Mouse (Mus musculus) cerebellum, adult 18-20 months (tissue): Measurements from ENCODE around the gene Psmd10.

Experiments used
- DNase-seq, 2 experiments: peaks; one replicate each; pipeline ENCODE4 v3.0.0; 2021

Psmd10 gene

DNA sequence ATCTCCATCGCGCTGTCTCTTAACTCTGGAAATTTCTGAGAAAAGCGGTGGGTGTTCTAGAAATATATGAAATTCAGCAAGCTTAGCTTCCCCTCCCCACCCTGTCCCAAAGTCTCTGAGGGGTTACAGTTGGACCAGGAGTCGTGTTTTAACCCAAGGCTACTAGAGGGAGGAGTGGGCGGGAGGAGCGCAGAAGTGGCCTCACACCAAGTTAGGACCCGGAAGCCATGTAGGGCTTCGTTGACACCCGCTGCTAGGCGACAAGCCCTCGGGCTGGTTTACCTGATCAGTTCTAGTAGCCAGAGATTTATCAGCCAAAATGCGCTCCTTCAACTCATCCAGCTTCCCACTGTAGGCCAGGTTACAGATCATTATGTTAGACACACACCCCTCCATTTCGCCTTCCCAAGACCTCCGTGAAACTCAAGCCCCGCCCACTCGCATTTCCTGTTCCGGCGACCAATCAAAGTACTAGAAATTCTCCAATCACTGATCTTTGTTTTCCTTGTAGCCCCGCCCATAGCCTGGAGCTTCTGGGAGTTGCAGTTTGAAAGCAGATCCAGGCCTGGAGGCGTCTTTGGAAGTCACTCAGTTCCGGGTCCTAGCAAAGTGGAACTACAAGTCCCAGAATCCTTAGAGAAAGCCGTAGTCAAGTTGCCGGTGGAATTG is at the start of gene Psmd10, which contains the start of gene Atg4a:
Gene Psmd10, minus strand, starts transcription at position 457 of the 669 bp plus-strand sequence.
Gene Atg4a, plus strand, starts transcription at position 636 of the 669 bp plus-strand sequence.
- peak; percentile 88 to 93 for DNase-seq

DNA sequence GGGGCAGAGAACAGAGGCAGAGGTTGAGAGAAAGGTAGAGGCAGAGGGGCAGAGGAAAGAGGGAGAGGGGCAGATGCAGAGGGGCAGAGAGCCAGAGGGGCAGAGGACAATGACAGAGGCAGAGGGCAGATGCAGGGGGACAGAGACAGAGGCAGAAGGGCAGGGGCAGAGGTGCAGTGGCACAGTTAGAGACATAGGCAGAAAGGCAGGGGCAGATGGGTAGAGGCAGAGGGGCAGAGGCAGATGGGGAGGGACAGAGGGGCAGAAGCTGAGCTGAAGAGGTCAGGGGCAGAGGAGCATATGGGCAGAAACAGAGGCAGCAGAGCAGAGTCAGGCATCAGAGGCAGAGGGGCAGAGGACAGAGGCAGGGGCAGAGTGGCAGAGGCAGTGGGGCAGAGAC is 42.4 kb upstream of the Psmd10 start:
- DNase-seq = no peak

DNA sequence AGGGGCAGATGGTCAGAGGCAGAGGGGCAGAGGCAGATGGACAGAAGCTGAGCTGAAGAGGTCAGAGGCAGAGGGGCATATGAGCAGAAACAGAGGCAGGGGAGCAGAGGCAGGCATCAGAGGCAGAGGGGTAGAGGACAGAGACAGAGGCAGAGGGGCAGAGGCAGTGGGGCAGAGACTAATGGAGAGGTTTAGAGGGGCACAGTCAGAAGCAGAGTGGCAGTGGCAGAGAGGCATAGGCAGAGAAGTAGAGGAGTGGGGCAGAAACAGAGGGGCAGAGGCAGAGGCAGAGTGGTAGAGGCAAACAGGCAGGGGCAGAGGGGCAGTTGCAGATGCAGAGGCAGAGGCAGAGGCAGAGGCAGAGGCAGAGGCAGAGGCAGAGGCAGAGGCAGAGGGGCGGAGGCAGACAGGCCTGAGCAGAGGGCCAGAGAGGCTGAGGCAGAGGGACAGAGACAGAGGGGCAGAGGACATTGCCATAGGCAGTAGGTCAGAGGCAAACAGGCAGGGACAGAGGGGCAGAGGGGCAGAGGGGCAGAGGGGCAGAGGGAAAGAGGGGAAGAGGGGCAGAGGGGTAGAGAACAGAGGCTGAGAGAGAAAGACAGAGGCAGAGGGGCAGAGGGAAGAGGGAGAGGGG is 41.5 kb upstream of the Psmd10 start:
- DNase-seq = no peak

DNA sequence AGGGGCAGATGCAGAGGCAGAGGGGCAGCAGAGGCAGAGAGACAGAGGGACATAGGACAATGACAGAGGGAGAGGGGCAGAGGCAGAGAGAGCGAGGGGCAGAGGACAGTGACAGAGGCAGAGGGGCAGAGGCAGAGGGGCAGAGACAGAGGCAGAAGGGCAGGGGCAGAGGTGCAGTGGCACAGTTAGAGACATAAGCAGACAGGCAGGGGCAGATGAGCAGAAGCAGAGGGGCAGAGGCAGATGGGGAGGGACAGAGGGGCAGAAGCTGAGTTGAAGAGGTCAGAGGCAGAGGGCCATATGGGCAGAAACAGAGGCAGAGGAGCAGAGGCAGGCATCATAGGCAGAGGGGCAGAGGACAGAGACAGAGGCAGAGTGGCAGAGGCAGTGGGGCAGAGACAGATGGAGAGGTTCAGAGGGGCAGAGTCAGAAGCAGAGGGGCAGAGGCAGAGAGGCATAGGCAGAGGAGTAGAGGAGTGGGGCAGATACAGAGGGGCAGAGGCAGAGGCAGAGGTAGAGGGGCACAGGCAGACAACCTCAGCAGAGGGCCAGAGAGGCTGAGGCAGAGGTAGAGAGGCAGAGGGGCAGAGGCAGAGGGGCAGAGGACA is 40.5 kb upstream of the Psmd10 start:
- DNase-seq = no peak

DNA sequence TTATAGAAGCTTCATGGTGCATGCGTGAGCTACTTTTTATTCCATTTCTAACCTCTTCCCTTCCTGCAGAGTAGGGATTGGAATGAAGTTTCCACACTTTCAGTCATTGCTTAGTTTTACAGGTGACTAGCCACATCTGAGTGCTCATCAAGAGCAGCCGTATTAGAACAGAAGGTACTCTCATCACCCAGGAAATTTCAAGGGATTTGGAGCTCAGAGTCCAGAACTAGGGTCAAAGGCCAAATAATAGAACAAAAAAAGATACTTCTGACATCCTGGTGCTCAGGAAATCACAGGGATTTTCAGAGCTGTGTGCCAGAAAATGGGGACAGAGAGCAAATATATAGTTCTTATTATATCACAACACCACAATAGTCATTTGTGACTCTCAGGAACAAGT is 28.7 kb upstream of the Psmd10 start:
- DNase-seq = no peak

DNA sequence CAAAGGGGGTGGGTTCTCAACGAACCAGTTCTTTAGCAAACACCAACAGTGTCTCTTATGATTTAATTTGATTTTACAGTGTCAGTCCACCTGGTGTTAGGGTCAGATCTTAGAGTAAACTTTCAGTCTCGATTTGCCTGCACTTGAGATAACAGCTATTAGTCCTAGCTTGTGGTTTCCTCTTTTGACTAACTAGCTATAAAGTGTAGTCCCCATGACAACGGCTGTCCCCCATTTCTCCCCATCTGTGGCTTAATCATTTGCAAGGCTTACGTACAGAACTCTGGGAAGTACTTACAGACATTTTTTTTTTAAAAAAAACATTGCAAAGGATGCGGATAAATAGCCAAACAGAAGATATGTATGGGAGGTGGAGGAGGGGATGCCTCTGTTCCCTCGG is 28.3 kb upstream of the Psmd10 start:
- no peak for DNase-seq

DNA sequence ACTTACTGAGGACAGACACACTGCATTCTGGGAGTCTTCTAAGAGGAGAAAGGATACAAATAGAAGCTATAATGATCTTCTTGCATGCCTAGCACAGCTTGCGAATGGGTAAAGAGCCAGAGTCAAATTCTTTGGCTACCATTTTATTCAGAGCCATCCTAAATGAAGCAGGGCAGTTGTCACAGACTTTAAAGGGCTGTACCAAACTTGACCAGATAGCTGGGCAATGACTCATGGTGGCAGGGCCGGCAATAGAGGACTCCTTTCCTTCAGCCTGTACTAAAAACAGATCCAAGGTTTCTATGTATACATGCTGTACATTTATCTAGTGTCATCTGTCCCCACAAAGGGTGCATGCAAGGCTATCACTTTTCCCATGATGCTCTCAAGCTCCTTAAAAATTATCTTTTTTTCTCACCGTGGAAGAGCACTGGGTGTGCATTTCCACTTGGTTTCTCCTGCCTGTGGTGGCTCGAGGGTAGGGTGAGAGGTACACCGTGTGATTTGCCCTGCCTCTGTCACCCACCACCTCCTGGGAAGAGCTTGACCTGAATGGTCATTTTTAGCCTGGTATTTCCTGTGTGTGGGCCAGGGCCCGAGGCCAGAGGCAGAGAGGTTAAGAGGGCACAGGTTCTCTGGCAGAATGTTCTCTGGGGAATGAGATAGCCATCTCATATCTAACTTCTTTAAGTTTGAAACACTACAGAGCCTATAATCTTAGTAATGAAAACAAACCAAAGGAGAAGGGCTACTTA is 26.9 kb upstream of the Psmd10 start:
- DNase-seq = no peak

DNA sequence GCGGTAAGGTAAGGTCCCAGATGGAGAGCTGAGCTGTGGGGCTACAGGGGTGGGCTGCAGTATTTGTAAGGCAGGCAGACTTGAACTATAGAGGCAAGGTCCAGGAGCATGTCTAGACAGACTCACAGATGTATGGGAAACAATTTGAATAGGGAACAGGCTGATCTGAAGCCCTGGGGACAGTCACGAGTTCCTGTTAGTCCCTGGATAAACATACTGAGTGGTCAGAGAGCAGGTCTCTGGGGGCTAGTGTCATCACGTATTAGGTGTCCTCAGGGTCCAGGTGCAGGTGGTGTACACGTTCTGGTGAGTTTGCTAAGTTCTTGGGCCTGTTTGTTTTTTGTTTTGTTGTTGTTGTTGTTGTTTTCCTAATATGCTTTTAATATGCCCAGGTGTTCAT is 23.6 kb upstream of the Psmd10 start:
- no peak for DNase-seq

DNA sequence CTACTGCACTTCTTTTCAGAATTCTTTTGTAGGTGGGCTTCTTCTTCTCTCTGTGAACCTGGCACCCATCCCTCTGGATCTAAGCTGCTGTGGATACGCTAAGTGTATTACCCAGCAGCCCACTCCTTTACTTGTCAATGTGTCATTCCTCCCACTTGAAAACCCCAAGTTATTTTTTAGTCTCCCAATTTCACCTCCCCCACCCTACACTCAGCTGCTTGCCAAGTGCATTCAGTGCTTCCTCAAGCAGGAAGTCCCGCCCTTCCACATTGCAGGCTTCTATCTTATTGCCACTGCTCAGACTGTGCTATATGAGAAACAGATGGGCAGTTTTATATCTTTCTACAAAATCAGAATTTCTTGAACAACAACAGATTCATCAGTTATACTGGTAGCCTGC is 23.0 kb upstream of the Psmd10 start:
- DNase-seq = no peak

DNA sequence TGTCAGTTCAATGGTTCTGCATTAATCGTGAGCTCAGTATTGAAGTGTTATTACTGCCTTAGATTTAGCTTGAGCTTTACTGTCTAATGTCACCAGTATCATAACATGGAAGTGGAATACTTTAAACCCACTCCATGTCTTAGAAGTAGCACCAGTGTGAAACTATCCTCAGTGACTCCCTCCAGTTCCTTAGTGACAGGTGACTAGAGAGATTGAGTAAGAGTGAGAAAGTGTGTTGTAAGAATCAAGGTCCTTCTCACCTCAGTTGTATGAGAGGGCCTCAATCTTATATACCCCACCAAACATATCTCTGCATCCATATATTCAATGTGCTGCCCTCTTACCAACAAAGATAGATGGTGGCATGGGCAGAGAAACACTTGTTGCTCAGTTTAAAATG is 22.4 kb upstream of the Psmd10 start:
- DNase-seq = no peak

DNA sequence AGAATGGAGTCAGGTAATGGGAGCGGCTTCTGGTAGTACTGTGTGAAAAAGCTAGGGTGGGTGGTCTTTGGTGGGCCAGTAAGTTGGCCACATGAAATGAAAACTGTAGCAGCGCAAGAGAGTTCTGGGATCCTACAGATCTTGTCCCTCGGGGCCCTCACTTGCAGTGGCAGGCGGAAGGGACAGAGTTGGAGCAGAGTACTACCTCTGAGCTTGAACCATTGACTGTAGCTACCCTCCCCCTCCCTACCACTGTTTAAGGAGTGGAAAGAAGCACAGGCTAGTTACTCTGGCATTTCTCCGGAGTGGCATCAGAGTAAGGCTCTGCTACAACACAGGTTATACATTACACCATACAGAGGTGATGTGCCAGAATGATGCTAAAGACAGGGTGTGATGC is 431 bp upstream of the Psmd10 start:
- no peak for DNase-seq

DNA sequence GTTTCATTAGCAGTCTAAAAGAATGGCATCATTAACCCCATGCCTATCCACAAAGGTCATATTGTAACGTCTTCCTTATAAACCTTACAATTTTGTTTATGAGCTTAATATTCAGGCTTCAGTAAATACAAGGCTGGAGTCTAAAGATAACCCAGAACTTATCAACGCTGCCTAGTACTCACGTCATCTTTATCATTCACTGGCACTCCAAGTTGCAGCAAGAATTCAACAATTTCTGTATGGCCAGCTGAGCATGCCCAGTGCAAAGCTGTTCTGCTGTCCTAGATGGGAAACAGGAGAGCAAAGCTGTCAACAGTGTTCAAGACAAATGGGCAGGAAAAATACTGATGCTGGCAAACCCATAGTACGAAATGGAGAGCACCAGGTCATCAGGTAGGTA is 2.9 kb downstream of the Psmd10 start:
- DNase-seq = no peak

DNA sequence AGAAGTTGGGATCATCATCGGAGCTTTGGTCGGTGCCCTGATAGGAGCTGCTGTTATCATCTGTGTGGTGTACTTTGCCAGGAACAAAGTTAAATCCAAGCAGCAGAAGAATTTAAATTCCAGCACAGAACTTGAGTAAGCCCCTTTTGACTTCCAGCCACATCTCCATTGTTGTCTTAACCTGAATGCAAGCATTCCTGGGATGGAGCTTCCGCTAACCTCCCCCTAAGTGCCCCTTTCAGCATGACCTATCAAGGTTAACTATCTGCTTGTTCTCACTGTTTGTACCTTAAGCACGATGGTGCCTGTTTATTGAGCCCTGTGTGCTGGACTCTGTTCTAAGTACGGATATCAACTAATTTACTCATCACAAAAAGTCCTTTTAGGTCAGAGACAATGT is 20.3 kb downstream of the Psmd10 start:
- DNase-seq = no peak

DNA sequence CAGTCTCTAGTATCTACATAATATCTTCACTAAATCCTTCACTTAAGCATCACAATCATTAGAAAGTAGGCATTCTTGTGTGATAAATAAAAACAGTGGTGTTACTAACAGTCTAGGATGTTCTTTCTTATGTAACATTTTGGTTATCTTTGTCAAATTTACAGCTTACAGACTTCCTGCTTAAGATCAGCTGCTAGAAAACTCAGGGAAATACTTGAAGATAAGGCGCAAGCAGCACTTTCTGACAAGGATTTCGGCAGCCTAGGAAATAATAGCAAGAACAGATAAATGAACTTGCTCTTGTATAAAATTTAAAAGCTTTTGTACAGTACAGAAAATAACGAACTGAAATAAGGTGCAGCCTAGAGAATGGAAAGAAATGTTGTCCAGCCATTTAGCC is 23.3 kb downstream of the Psmd10 start:
- DNase-seq = no peak

DNA sequence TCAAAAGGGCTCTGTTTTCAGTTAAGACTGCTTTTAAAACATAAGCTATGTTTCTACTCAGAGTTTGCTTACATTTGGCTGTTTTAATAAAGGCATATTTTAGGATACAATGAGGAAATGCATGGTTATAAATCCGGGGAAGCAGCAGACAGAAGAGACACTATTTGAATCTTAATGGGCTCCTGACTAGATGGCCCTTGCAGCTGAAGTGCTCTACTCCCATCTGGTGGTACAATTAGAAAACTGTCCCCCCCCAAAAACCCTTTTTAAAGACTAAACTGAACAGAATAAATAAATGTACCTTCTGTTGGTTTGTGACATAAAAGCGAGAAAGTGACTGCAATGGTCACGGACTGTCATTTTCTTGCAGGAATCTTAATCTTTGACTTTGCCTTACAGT is 24.5 kb downstream of the Psmd10 start:
- DNase-seq = no peak

DNA sequence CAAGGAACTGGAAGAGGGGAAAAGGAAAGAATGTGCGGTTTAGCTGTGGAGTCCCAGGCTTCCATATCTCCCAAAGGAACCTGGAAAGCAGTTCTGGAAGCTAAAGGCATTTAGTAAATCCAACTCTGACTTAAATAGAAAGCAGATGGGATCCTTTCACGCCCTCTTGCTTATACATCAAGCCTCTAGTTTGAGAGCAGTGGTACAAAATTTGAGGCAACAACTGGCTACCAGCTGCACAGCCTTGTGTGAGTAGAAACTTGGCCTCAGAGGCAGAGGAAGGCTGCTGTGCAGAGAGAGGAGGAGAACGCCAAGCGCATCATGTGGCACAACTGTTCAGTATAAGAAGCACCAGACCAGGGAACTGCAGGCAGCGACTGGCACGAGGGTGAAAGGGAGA is 35.2 kb downstream of the Psmd10 start:
- DNase-seq = no peak

DNA sequence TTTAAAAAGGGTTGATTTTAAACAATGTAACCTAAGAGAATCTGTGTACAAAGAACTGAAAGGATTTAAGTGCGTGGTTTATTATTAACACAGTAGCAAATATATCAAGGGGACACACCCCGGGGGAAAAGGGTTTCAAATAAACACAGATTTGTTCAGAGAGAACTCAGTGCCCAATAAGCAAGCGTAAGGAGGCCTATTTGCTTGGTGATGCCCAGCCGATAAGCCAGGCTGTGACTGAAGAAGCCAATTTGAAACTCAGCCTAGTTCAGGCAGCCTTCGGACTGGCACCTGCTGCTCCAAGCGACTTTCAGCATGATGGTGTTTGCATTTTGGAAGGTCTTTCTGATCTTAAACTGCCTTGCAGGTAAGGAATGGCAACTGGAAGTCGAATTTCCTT is 49.2 kb downstream of the Psmd10 start, which contains the start of gene Vsig1:
Gene Vsig1, plus strand, starts transcription at position 249 of the 400 bp plus-strand sequence.
- DNase-seq = no peak

DNA sequence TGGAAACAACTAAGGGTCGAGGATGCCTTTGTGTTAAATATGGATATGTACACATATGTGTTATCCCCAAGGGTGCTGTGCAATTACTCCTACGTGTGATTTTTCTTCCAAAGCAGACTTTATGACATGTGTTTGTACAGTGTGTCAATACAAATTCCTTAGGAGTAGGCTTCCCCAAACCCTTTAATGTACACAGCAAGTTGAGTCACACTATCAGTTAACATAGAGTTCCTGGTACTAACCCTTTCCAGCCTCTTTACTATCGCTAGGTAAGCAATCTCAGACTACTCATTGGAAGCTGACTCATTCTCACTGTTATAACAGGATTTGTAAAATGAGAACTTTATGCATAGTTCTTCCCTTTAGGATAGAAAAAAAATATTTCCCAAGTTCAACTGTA is 53.0 kb downstream of the Psmd10 start:
- DNase-seq = no peak
